Mouse (Mus musculus): ENCODE measurements around the gene Olfr1199. TPM values are rescaled to one million over a fixed set of nuclear protein-coding genes. Genes with fewer than 3 reads are reported as not detected.

Gene Olfr1199
- total RNA-seq (2021) = not detected in 2 replicates
- long read RNA-seq = 0 reads

GRCm38 (mm10) chr2:88760369-88760768 is at the start of gene Olfr1199:
Gene Olfr1199, minus strand, starts transcription at chr2:88760469.
- DNase-seq = no peak

GRCm38 (mm10) chr2:88792736-88793135 is 32.5 kb upstream of the Olfr1199 start, which contains the start of gene Olfr1201:
Gene Olfr1201, plus strand, starts transcription at chr2:88793036.
- DNase-seq = no peak

GRCm38 (mm10) chr2:88770388-88770787 is 10.1 kb upstream of the Olfr1199 start, which contains the start of gene Olfr1200:
Gene Olfr1200, minus strand, starts transcription at chr2:88770488.
- no peak for DNase-seq

GRCm38 (mm10) chr2:88751270-88751669 is 9.0 kb downstream of the Olfr1199 start, which contains the start of gene Olfr1198:
Gene Olfr1198, minus strand, starts transcription at chr2:88751370.
- DNase-seq = no peak

GRCm38 (mm10) chr2:88743379-88743778 is 16.9 kb downstream of the Olfr1199 start:
- DNase-seq = no peak

- no peak for DNase-seq
Observed at GRCm38 (mm10) chr2:88732266-88732665, 28.0 kb downstream of the Olfr1199 start, which contains the start of gene Olfr1197. Gene Olfr1197, minus strand, starts transcription at chr2:88732366.

- DNase-seq = no peak
Observed at GRCm38 (mm10) chr2:88704497-88704896, 55.8 kb downstream of the Olfr1199 start, which contains the start of gene Olfr1196. Gene Olfr1196, minus strand, starts transcription at chr2:88704597.

Other genes starting within 250 kb of the Olfr1199 start
- gene Olfr1186, start 241.9 kb downstream of the Olfr1199 start, total RNA-seq (2021) = not detected in 2 replicates
- not detected in 2 replicates for gene Olfr1188, start 203.5 kb downstream of the Olfr1199 start, total RNA-seq (2021)
- gene Olfr1189, start 174.0 kb downstream of the Olfr1199 start, total RNA-seq (2021) = not detected in 2 replicates
- not detected in 2 replicates for gene Olfr1191-ps1, start 119.9 kb downstream of the Olfr1199 start, total RNA-seq (2021)
- gene Olfr1192-ps1, start 112.0 kb downstream of the Olfr1199 start, total RNA-seq (2021) = not detected in 2 replicates
- not detected in 2 replicates for gene Olfr1193, start 84.8 kb downstream of the Olfr1199 start, total RNA-seq (2021)
- gene Olfr1195, start 71.3 kb downstream of the Olfr1199 start, total RNA-seq (2021) = not detected in 2 replicates
- not detected in 2 replicates for gene Olfr1196, start 55.9 kb downstream of the Olfr1199 start, total RNA-seq (2021)
- not detected in 2 replicates for gene Olfr1197, start 28.1 kb downstream of the Olfr1199 start, total RNA-seq (2021)
- not detected in 2 replicates for gene Olfr1198, start 9.1 kb downstream of the Olfr1199 start, total RNA-seq (2021)
- gene Olfr1200, start 10.0 kb upstream of the Olfr1199 start, total RNA-seq (2021) = not detected in 2 replicates
- gene Olfr1201, start 32.6 kb upstream of the Olfr1199 start, total RNA-seq (2021) = not detected in 2 replicates
- gene Olfr1202, start 54.0 kb upstream of the Olfr1199 start, total RNA-seq (2021) = not detected in 2 replicates
- not detected in 2 replicates for gene Olfr1205, start 69.3 kb upstream of the Olfr1199 start, total RNA-seq (2021)
- not detected in 2 replicates for gene Olfr1204, start 88.8 kb upstream of the Olfr1199 start, total RNA-seq (2021)
- gene Olfr1206, start 102.8 kb upstream of the Olfr1199 start, total RNA-seq (2021) = not detected in 2 replicates
- not detected in 2 replicates for gene Olfr1208, start 141.8 kb upstream of the Olfr1199 start, total RNA-seq (2021)
- not detected in 2 replicates for gene Olfr1209, start 154.7 kb upstream of the Olfr1199 start, total RNA-seq (2021)
- gene Olfr1211, start 177.6 kb upstream of the Olfr1199 start, total RNA-seq (2021) = not detected in 2 replicates
- gene Olfr1212, start 193.5 kb upstream of the Olfr1199 start, total RNA-seq (2021) = not detected in 2 replicates
- gene Gm13762, start 219.8 kb upstream of the Olfr1199 start, total RNA-seq (2021) = not detected in 2 replicates
- gene Olfr1214, start 232.2 kb upstream of the Olfr1199 start, total RNA-seq (2021) = not detected in 2 replicates
- not detected in 2 replicates for gene Olfr1215, start 246.5 kb upstream of the Olfr1199 start, total RNA-seq (2021)